Mouse (Mus musculus): ENCODE measurements around the gene Art4.

DNA sequence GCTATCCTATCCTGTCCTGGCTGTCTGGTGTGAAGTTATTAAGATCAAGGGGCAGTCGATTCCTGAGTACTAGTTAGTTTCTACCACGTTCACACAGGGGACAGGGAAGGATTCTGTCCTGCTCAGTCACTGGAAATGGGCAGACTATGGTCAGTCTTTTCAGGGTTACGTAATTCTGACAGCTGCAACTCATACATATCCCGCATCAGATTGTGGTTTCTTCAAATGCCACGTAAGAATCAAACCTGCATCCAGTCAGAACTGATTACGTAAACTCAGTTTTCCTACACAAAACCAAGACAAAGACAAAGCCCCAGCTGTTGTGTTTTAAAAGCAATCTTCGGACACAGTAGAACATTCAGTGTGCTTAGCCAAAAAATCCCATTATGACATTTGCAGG is 42.2 kb downstream of the Art4 start:
- TF ChIP-seq CTCF (conservative IDR thresholded peaks at IDR 0.05; ENCODE audit: low read length) = no peak
- TF ChIP-seq POU5F1 (IDR thresholded peaks at IDR 0.05; ENCODE audit: borderline replicate concordance, low read length) = no peak

Measured in E14TG2a.4 (cell line).